Mouse (Mus musculus) bone marrow macrophage, adult 2 months (primary cell): ENCODE results near the gene Gpr4.

Experiments used
- CTCF ChIP-seq: IDR thresholded peaks from 2 replicates; pipeline ENCODE4 v1.5.1; 2012; ENCODE audit warnings: low read depth, mild to moderate bottlenecking, low read length, moderate library complexity
- POLR2A ChIP-seq: IDR thresholded peaks from 2 replicates; pipeline ENCODE4 v1.6.1; 2012; ENCODE audit warnings: mild to moderate bottlenecking, low read depth, low read length, borderline replicate concordance

GRCm38 (mm10) chr7:19214369-19214768, 2.0 kb downstream of the Gpr4 start:
- TF ChIP-seq CTCF (no peak), POLR2A (no peak)
